9 mouse cellular contexts compared by ENCODE assay signal in genomic region chr6:54818389-54818788, GRCm38 (mm10). TPM values are rescaled to one million over a fixed set of nuclear protein-coding genes. Genes with fewer than 3 reads are reported as not detected.
DNase-seq lines count a peak whose midpoint lies in the region; ATAC-seq and TF ChIP-seq lines count a peak whose summit lies in the region.
"Had no signal": no experiment of that assay in that cellular context is flagged by ENCODE, and none has a peak within 500 bp of the region (broad histone marks: within the 10 kb centered on the region; RNA-seq: fewer than 3 reads in every experiment).

No protein-coding gene starts in this region.

- no peak for DNase-seq in lung, embryonic 14.5 days
- DNase-seq in lung, adult 18-20 months, result no peak
- DNase-seq in left cerebral cortex, adult 18-20 months (ENCODE audit: low spot score in 2 of 2), result no peak
- DNase-seq in layer of hippocampus, adult 8-10 months (ENCODE audit: low spot score in 2 of 2), result no peak
- DNase-seq: kidney, postnatal 4 days had no signal

- H3K27ac ChIP-seq in lung, embryonic 14.5 days (ENCODE audit: low read depth), result no peak overlapping the region
- H3K27ac ChIP-seq in embryonic facial prominence, embryonic 13.5 days, result no peak overlapping the region
- 0 out of 2 replicates have a peak overlapping the region, but pooled peaks have one; percentile 8 for H3K27ac ChIP-seq in intestine, embryonic 16.5 days (ENCODE audit: low read length)
- H3K27ac ChIP-seq in neural tube, embryonic 14.5 days (ENCODE audit: low read depth, low read length), result no peak overlapping the region

- no peaks in the 10 kb centered on the region for H3K27me3 ChIP-seq in lung, embryonic 14.5 days (ENCODE audit: insufficient read depth, low read length)
- no peaks in the 10 kb centered on the region for H3K27me3 ChIP-seq in embryonic facial prominence, embryonic 13.5 days
- no peaks in the 10 kb centered on the region for H3K27me3 ChIP-seq in intestine, embryonic 16.5 days (replicated peaks; ENCODE audit: control insufficient read depth, insufficient read depth, low read length)
- H3K27me3 ChIP-seq in neural tube, embryonic 14.5 days (ENCODE audit: control insufficient read depth, insufficient read depth, low read length), result no peaks in the 10 kb centered on the region

- no peak for TF ChIP-seq CTCF in lung, embryonic 14.5 days (IDR thresholded peaks at IDR 0.05; ENCODE audit: low read depth)

- no peaks in the 10 kb centered on the region for H3K9me3 ChIP-seq in lung, embryonic 14.5 days (ENCODE audit: low read depth, low read length)
- no peaks in the 10 kb centered on the region for H3K9me3 ChIP-seq in embryonic facial prominence, embryonic 13.5 days
- no peaks in the 10 kb centered on the region for H3K9me3 ChIP-seq in intestine, embryonic 16.5 days (ENCODE audit: control insufficient read depth, low read length)
- H3K9me3 ChIP-seq in neural tube, embryonic 14.5 days (ENCODE audit: control insufficient read depth, low read length), result no peaks in the 10 kb centered on the region

- H3K4me1 ChIP-seq in lung, embryonic 14.5 days (ENCODE audit: insufficient read depth), result peaks cover 11% of the 10 kb centered on the region; the same call in 1 of the 2 replicates
- peaks cover 16% of the 10 kb centered on the region for H3K4me1 ChIP-seq in embryonic facial prominence, embryonic 13.5 days
- peaks cover 21% of the 10 kb centered on the region for H3K4me1 ChIP-seq in intestine, embryonic 16.5 days (ENCODE audit: control insufficient read depth, insufficient read depth, low read length)
- H3K4me1 ChIP-seq in neural tube, embryonic 14.5 days (ENCODE audit: control insufficient read depth, insufficient read depth, low read length), result peaks cover 23% of the 10 kb centered on the region; the same call in 1 of the 2 replicates

- H3K4me2 ChIP-seq in lung, embryonic 14.5 days, result peak overlapping the region; percentile 82
- peak overlapping the region; percentile 63 for H3K4me2 ChIP-seq in embryonic facial prominence, embryonic 13.5 days
- H3K4me2 ChIP-seq in intestine, embryonic 16.5 days (ENCODE audit: low read depth, low read length), result peak overlapping the region; percentile 49
- peak overlapping the region; percentile 75 for H3K4me2 ChIP-seq in neural tube, embryonic 14.5 days (ENCODE audit: low read depth, low read length)

- H3K9ac ChIP-seq in lung, embryonic 14.5 days, result peak overlapping the region; percentile 90
- peak overlapping the region; percentile 92; the same call in 1 of the 2 replicates for H3K9ac ChIP-seq in embryonic facial prominence, embryonic 13.5 days
- peak overlapping the region; percentile 90 for H3K9ac ChIP-seq in intestine, embryonic 16.5 days (ENCODE audit: low read depth, low read length)
- H3K9ac ChIP-seq in neural tube, embryonic 14.5 days (replicated peaks; ENCODE audit: low read depth, low read length), result no peak overlapping the region

- WGBS in lung, embryonic 14.5 days, result 52% methylated on average over 2 of the region's 2 CpGs
- WGBS in embryonic facial prominence, embryonic 13.5 days, result 45% methylated on average over 2 of the region's 2 CpGs
- WGBS in intestine, embryonic 16.5 days, result 50% methylated on average over 2 of the region's 2 CpGs
- WGBS in neural tube, embryonic 14.5 days, result 46% methylated on average over 2 of the region's 2 CpGs

- peak overlapping the region; percentile 78 for H3K4me3 ChIP-seq in lung, embryonic 14.5 days (ENCODE audit: low read depth, low read length)
- peak overlapping the region; percentile 85 for H3K4me3 ChIP-seq in embryonic facial prominence, embryonic 13.5 days
- H3K4me3 ChIP-seq in intestine, embryonic 16.5 days (ENCODE audit: low read length), result peak overlapping the region; percentile 77
- H3K4me3 ChIP-seq in neural tube, embryonic 14.5 days (ENCODE audit: low read depth, low read length), result peak overlapping the region; percentile 81; the same call in 1 of the 2 replicates

- no peak for ATAC-seq in lung, embryonic 14.5 days (ENCODE audit: insufficient read depth)
- no peak for ATAC-seq in embryonic facial prominence, embryonic 13.5 days (ENCODE audit: insufficient number of reproducible peaks, insufficient read depth, low FRiP score, low TSS enrichment, low read depth)
- no peak for ATAC-seq in intestine, embryonic 16.5 days
- no peak for ATAC-seq in neural tube, embryonic 14.5 days (ENCODE audit: low read depth)
- no peak for ATAC-seq in frontal cortex, adult (ENCODE audit: low TSS enrichment)

- no peaks in the 10 kb centered on the region for H3K36me3 ChIP-seq in lung, embryonic 14.5 days (ENCODE audit: insufficient read depth)
- H3K36me3 ChIP-seq in embryonic facial prominence, embryonic 13.5 days, result no peaks in the 10 kb centered on the region
- H3K36me3 ChIP-seq in intestine, embryonic 16.5 days (ENCODE audit: control insufficient read depth, insufficient read depth, low read length), result no peaks in the 10 kb centered on the region
- no peaks in the 10 kb centered on the region for H3K36me3 ChIP-seq in neural tube, embryonic 14.5 days (ENCODE audit: control insufficient read depth, insufficient read depth, low read length)

RNA-seq across cellular contexts. Expression of gene Znrf2, which starts 1.7 kb away (rescaled TPM):
- 3.2 and 3.9 TPM in 2 replicates for polyA plus RNA-seq in lung, embryonic 14.5 days (2014; fragmentation: Nextera tagmentation; extraction: Ambion mirVana)
- polyA plus RNA-seq in embryonic facial prominence, embryonic 13.5 days (2015; fragmentation: Nextera tagmentation; extraction: Ambion mirVana), result 3.5 and 3.7 TPM in 2 replicates
- polyA plus RNA-seq in intestine, embryonic 16.5 days (2015; fragmentation: Nextera tagmentation; extraction: Ambion mirVana), result 5.0 and 5.5 TPM in 2 replicates
- 6.6 and 8.0 TPM in 2 replicates for polyA plus RNA-seq in neural tube, embryonic 14.5 days (2014; fragmentation: Nextera tagmentation; extraction: Ambion mirVana)
- 10 to 100 TPM; 12.6 to 14.6 TPM for total RNA-seq in left cerebral cortex, adult 18-20 months (2021)
- 10 to 100 TPM; 20.1 to 33.5 (median 22.8) TPM for total RNA-seq in layer of hippocampus, adult 8-10 months (2022)
